Mouse (Mus musculus) frontal cortex, postnatal 36 days (tissue): ENCODE results near the gene Kdm5b.
"Not testable (repeated sequence)": the region's sequence is repeated elsewhere in the genome, so short reads cannot be mapped to it uniquely, and the experiment has no call there.

Experiments
- DNase-seq, 2 experiments: peaks; one replicate each; pipeline ENCODE4 v3.0.0; 2022; ENCODE audit warnings: low spot score in 2 of 2

Gene Kdm5b

GRCm38 (mm10) chr1:134559976-134560375 lies at the start of gene Kdm5b:
Gene Kdm5b, plus strand, starts transcription at chr1:134560171.
- DNase-seq = peak; percentile 89 to 93

- DNase-seq = no peak
Measured at GRCm38 (mm10) chr1:134512183-134512582, 47.8 kb upstream of the Kdm5b start.

DNA sequence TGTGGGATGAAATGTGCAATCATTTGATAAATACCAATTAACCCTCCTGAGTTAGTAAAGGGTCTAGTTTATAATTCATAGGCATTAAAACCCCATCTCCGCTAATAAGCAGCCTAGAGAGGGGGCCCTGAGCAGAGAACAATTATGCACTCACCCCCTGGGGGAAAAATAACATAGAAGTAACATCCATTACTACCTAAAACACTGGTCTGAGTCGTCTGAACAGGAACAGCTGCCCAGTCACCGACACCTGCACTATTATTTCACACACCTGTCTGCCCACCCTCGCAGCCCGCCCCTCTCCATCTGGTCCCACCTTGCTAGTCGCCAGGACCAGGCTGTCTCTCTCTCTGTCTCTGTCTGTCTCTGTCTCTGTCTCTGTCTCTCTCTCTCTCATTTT lies 47.4 kb upstream of the Kdm5b start:
- DNase-seq = no peak

- DNase-seq = no peak
Measured at GRCm38 (mm10) chr1:134513312-134513860, 46.6 kb upstream of the Kdm5b start.

DNA sequence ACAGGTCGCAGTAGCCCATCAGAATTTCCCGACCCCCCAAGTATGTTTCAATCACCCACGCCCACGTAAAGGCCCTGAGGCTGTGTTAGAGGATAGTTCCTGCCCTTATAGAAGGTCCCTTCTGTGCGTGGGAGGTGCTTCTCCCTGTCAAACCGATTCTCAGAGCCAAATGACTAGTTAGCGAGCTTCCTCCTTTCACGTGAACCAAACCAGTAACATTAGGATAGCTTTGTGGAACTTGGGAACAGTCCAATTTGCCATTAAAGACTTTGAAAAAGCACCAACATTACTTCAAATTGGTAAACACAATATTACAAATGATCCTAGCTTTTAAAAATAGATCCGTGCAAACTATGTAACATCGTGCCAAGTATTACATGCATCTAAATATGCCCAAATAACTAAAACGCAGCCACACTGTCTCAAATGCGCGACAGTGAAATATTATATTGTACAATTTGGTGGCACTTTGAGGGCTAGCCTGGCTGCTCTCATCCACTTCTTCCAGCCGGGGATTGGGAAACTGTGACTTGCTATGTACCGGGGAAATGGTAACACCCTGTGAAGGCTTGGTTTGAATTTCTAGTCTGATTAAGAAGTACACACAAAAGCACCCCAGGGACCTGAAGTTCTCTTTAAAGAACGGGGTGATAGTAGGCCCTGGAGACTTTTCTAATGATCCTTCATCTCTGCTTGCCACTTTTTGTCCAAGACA lies 45.9 kb upstream of the Kdm5b start:
- DNase-seq = no peak

GRCm38 (mm10) chr1:134515891-134516290 lies 44.1 kb upstream of the Kdm5b start:
- no peak for DNase-seq

DNA sequence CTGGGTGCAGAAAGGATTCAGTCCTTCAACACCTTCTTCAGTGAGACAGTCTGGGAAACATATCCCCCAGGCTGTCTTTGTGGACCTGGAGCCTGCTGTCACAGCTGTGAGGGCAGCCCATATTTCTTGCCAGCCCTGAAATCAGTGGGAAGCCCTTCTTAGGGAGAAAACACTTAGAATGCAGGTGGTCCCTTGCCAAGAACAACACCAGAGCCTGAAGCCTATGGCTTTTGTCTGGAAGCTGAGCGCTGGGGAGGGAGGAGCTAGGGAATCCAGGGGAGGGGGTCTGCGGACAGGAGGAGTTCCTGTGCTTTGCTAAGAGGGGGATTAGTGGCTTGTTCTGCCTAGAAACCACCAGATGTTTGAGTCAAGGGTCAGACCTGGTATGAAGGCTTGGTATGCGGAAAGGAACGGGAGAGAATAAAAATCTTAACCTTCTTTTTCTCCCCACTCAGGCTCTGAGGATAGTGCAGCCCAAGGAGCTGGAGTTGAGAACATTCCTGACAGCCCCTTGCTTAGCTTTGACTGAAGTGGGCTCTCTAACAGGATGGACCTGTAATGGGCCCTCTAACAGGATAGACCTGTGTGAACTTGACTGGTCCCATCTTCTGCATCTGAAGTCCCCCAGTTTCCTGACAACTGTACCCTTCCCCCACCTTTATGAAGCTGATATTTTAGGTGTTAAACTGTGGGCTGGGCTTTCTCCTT lies 43.3 kb upstream of the Kdm5b start:
- DNase-seq = no peak

- DNase-seq = not testable (repeated sequence)
Measured at GRCm38 (mm10) chr1:134517841-134518240, 42.1 kb upstream of the Kdm5b start.

DNA sequence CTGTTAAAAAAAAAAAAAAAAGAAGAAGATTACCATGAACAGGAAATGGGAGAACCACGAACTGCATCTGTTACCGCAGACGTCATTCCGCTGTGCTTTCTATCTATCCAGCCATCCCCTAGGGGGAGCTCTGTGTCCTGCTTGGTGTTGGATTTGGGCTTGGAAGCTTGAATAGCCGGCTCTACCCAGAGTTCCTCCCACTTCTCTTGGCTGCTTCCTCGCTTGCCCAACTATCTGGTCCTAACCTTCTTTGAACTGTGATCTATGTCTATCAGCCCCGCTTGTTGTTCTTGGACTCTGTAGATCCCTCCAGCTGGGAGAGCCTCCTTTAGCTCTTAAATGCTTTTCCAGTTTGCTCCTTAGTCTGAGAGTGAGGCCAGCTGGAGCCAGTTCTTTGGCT lies 41.3 kb upstream of the Kdm5b start:
- DNase-seq = peak; percentile 73 to 88

DNA sequence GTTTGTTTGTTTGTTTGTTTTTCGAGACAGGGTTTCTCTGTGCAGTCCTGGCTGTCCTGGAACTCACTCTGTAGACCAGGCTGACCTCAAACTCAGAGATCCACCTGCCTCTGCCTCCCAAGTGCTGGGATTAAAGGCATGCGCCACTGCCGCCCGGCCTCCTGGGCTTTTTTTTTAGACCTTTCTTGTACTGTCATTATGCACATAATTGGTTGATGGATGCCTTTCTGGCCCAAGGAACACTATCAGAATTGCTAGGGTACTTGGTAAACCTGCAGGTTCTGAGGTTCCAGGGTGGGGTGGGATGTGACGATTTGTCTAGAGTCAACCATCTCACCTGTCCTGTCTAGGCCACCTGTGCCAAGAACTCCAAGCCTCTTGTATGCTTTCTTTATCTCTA lies 40.8 kb upstream of the Kdm5b start:
- DNase-seq = not testable (repeated sequence)

DNA sequence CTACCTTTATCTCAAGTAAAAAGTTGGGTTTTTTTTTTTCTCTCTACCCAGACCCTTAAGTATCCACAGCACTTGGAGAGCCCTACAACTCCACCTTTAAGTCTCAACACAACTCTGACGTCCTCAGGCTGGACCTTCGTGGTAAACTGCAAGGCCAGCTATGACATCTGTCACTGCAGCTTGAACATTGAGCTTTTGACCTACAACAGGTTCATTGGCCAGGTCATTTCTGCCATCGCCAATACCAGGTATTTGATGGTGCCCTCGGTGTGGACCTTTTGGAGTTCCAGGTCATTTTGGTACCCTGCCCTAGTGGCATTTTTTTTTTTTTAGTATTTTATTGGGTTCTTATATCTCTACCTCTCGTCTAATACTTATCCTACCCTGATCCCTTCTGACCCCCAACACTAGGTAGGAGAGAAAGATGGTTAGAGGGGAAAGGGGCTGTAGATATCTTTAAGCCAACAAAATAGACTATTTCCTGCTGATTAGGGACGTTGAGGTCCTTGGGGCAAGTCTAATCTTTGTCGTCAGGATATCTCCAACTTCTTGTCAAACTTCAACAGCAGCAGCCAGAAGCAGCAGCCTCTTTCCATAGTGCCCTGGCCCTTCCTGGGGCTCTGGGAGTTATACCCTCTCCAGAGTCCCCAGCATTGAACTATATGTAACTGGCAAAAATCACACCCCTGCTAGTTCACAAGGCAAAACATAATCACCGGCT lies 39.8 kb upstream of the Kdm5b start:
- DNase-seq = no peak

DNA sequence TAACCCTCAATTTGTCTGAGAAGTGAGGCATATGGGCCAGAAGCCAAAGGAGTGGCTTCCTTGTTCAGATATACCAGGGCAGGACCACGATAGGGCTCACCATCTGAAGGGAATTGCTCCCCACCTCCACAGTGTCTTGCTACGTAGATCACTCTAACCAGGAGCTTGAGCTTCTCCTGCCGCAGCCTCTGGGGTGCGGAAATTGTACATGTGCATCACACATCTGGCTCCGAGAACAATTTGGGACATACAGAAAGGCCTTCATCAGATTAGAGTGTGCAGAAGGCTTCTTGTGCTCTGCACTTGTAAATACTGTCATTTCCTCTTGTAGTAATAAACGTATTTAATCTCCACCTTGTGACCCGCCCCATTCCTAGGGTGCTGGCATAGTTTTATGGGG lies 38.8 kb upstream of the Kdm5b start:
- no peak for DNase-seq

- DNase-seq = no peak
Measured at GRCm38 (mm10) chr1:134522325-134522724, 37.6 kb upstream of the Kdm5b start.

DNA sequence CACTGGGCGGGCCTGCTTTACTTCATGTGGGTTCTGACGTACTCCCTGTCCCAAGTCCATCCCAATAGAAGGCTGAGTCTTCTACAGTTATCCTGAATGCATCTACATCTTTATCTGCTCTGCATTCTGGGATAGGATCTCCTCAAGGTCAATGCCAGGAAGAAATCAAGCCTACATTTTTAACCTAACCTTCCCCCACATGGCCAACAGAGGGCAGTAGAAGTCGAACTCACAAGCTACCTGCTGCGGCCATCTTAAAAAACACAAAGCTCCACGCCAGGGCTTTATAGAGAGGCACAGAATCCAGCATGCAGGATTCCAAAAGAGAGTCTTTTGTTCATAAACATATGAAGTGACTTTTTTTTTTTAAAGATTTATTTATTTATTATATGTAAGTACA lies 35.5 kb upstream of the Kdm5b start:
- no peak for DNase-seq

GRCm38 (mm10) chr1:134525015-134525414 lies 35.0 kb upstream of the Kdm5b start:
- no peak for DNase-seq

- no peak for DNase-seq
Measured at GRCm38 (mm10) chr1:134526752-134527151, 33.2 kb upstream of the Kdm5b start.

DNA sequence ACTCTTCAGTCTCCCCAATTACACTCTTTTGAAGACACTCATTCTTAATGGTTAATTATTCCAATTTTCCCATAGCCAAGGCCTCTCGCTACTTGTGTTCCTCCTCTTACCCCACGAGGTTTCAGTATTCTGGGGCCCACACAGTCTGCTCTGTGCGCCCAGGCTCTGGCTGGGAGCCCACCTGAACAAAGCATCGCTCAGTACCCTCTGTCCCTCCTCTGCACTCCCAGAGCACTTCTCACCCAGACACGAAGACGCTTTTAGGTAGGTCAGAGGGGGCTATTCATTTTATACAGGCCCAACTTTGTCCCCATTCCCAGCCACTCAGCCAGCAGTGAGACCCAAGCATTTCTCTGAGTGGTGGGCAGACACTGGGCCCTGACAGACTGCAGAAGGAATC lies 29.4 kb upstream of the Kdm5b start:
- DNase-seq = peak; percentile 22 to 26

DNA sequence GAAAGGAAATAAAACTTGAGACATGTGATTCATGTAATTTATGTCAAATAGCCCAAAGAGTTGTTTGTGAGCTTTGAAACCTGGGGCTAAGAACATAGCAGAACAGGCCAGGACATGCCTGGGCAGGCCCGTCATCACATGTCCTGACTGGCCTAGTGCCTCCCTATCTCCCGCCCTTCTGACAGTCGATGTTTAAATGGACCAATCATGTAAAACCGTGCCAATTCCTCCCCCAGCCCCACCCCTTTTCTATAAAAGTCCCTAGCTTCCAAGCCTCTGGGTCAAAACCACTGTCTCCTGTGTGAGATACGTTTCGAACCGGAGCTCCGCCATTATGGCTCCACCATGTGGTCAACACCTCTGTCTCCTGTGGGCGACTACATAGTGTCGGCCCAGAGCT lies 26.3 kb upstream of the Kdm5b start:
- not testable (repeated sequence) for DNase-seq

- no peak for DNase-seq
Measured at GRCm38 (mm10) chr1:134535054-134535453, 24.9 kb upstream of the Kdm5b start.

- DNase-seq = no peak
Measured at GRCm38 (mm10) chr1:134535513-134535912, 24.5 kb upstream of the Kdm5b start.

DNA sequence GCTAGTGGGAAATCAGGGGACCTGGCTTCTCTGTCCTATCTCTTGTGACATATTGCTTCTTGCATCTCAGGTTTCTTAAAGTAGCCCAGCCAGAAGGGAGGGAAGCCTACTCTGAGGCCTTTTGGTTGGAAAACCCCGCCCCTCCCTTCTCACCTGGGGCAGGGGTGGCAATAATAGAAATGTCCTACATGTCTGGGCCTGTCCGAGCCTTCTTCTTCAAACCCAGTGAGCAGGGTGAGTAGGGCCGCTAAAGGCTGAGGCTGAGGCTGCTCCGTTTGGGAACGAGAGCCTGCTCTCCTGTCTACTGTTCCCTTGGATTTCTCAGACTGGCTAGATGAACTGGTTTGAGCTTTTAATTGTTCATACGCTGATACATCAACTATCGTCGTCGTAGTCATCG lies 19.4 kb upstream of the Kdm5b start:
- no peak for DNase-seq

DNA sequence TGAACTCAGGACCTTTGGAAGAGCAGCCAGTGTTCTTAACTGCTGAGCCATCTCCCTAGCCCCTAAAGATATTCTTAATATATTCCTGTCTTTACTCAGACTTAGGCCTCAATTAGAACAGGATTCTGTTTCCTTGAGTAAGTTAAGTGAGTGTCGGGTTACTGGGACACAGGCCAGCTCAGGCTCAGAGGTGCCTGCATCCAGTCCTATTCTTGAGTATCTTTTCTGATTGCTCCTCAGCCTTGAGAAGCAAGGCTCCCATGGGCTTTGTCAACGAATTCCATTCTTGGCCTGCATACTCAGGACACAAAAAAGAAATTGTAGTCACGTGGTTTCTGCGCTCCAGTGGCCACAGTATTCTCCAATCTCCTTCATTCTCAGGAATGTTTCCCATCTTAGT lies 11.7 kb upstream of the Kdm5b start:
- DNase-seq = no peak
